Mouse (Mus musculus) small intestine, adult 2 months (tissue): Measurements from ENCODE around the gene Slc13a2.

Experiments used
- CTCF ChIP-seq: fragments of 200-500 bp; IDR thresholded peaks from 2 replicates; pipeline ENCODE4 v1.5.1; 2012; ENCODE audit warnings: low read depth, mild to moderate bottlenecking, control low read depth, inconsistent platforms, low read length, moderate library complexity, mixed read lengths; ENCODE audit not compliant: insufficient replicate concordance, insufficient read length; ENCODE audit errors: extremely low read depth
- POLR2A ChIP-seq: fragments of 200-500 bp; IDR thresholded peaks from 2 replicates; pipeline ENCODE4 v1.6.1; 2012; ENCODE audit warnings: low read depth, mild to moderate bottlenecking, control low read depth, inconsistent platforms, low read length, moderate library complexity

DNA sequence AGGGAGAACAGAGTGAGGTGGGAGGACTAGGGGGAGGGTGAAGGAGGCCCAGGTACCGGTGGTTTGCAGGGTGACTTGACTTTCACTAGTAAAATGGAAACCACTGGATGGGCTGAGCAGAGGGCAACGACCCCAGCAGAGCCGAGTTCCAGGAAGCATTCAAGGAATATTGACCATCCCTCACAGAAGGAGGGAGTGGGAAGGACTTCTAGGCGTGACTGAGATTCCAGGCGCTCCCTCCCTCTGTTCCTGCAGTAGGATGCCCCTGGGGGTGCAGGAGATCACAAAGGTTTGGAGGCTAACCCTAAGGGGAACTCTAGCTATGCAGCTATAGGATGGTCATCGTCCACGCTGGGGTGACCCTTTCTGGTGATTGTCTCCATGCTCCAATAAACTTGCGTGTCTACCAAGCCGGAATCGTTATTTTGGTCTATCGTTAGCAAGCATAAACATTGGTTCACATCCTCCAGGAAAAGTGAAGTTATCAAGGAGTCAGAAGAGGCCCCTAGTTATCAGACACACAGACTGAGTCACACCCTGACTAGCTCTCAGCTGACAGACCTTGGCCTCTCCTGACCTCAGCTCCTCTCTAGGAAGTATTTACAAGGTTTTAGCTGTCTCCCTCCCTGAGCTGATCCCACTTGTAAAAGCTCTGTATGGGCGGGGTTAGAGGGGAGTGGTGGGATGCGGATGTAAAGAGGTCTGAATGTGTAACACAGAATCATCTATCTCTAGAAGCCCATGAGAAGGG is 41.4 kb upstream of the Slc13a2 start:
- TF ChIP-seq CTCF (no peak), POLR2A (no peak)
